ENCODE assay signal across 24 mouse cellular contexts in genomic region chr3:58153141-58153540, GRCm38 (mm10).
DNase-seq lines count a peak whose midpoint lies in the region; ATAC-seq lines count a peak whose summit lies in the region.
"Had no signal": no experiment of that assay in that cellular context is flagged by ENCODE, and none has a peak within 500 bp of the region (broad histone marks: within the 10 kb centered on the region; RNA-seq: fewer than 3 reads in every experiment).

No protein-coding gene starts in this region.

- H3K4me3 ChIP-seq in intestine, embryonic 16.5 days (ENCODE audit: low read length) = no peak overlapping the region
- H3K4me3 ChIP-seq: embryonic facial prominence, embryonic 10.5 days; heart, embryonic 10.5 days; hindbrain, embryonic 15.5 days; limb, embryonic 10.5 days; liver, embryonic 15.5 days; midbrain, embryonic 10.5 days; neural tube, embryonic 15.5 days had no signal

- H3K4me2 ChIP-seq in intestine, embryonic 16.5 days (ENCODE audit: low read depth, low read length) = no peak overlapping the region
- H3K4me2 ChIP-seq: hindbrain, embryonic 15.5 days; liver, embryonic 15.5 days; neural tube, embryonic 15.5 days had no signal

- WGBS in intestine, embryonic 16.5 days = 45% methylated on average over 3 of the region's 3 CpGs

- 0 out of 2 replicates have a peak, but pooled peaks cover 3% of the 10 kb centered on the region for H3K9me3 ChIP-seq in intestine, embryonic 16.5 days (ENCODE audit: control insufficient read depth, low read length)
- H3K9me3 ChIP-seq: embryonic facial prominence, embryonic 10.5 days; heart, embryonic 10.5 days; hindbrain, embryonic 15.5 days; limb, embryonic 10.5 days; liver, embryonic 15.5 days; midbrain, embryonic 10.5 days; neural tube, embryonic 15.5 days had no signal

- no peaks in the 10 kb centered on the region for H3K4me1 ChIP-seq in intestine, embryonic 16.5 days (ENCODE audit: control insufficient read depth, insufficient read depth, low read length)
- H3K4me1 ChIP-seq: heart, embryonic 10.5 days; hindbrain, embryonic 15.5 days; liver, embryonic 15.5 days; midbrain, embryonic 10.5 days; neural tube, embryonic 15.5 days had no signal

- intact Hi-C loops in left cerebral cortex, postnatal 25 days (cut with DNase I) = no loop called here

- peak; percentile 91 for ATAC-seq in frontal cortex, adult (ENCODE audit: low TSS enrichment)
- ATAC-seq in intestine, embryonic 16.5 days = peak; percentile 71
- ATAC-seq: CD4-positive, CD25-positive, alpha-beta regulatory T cell, adult 4 months; forebrain, embryonic 16.5 days had no signal

- H3K27ac ChIP-seq in intestine, embryonic 16.5 days (ENCODE audit: low read length) = no peak overlapping the region
- H3K27ac ChIP-seq: embryonic facial prominence, embryonic 10.5 days; heart, embryonic 10.5 days; hindbrain, embryonic 15.5 days; limb, embryonic 10.5 days; liver, embryonic 15.5 days; midbrain, embryonic 10.5 days; neural tube, embryonic 15.5 days; stomach, postnatal 0 days had no signal

- no peaks in the 10 kb centered on the region for H3K36me3 ChIP-seq in intestine, embryonic 16.5 days (ENCODE audit: control insufficient read depth, insufficient read depth, low read length)
- H3K36me3 ChIP-seq: embryonic facial prominence, embryonic 10.5 days; heart, embryonic 10.5 days; hindbrain, embryonic 15.5 days; limb, embryonic 10.5 days; liver, embryonic 15.5 days; midbrain, embryonic 10.5 days; neural tube, embryonic 15.5 days had no signal

- H3K9ac ChIP-seq in intestine, embryonic 16.5 days (ENCODE audit: low read depth, low read length) = no peak overlapping the region
- H3K9ac ChIP-seq: hindbrain, embryonic 15.5 days; liver, embryonic 15.5 days; neural tube, embryonic 15.5 days had no signal

- no peak for DNase-seq in frontal cortex, postnatal 10 days (ENCODE audit: low spot score in 2 of 2)
- DNase-seq in left cerebral cortex, postnatal 25 days (ENCODE audit: low spot score in 2 of 2) = peak; percentile 23 to 79
- DNase-seq in left cerebral cortex, adult 11 months (ENCODE audit: low spot score) = no peak
- DNase-seq in telencephalon, adult 2 months (ENCODE audit: low read depth, low spot score) = peak; percentile 79
- DNase-seq in cerebellum, postnatal 25 days = no peak
- DNase-seq in kidney, adult 11 months = no peak
- DNase-seq: adrenal gland, postnatal 25 days; cerebellum, adult 9-10 months; heart, postnatal 4 days; kidney, adult 18-20 months; liver; lung, postnatal 4 days had no signal

- H3K27me3 ChIP-seq in intestine, embryonic 16.5 days (replicated peaks; ENCODE audit: control insufficient read depth, insufficient read depth, low read length) = no peaks in the 10 kb centered on the region
- H3K27me3 ChIP-seq: hindbrain, embryonic 15.5 days; liver, embryonic 15.5 days; neural tube, embryonic 15.5 days had no signal

Comparison
In these comparisons a context has a peak if more than half of its experiments do, and no peak if none do; other contexts are left out.
1. DNase-seq: peak in left cerebral cortex, postnatal 25 days (2 of 2) and telencephalon, adult 2 months (single experiment); none in frontal cortex, postnatal 10 days (0 of 2), left cerebral cortex, adult 11 months (single experiment), cerebellum, postnatal 25 days (0 of 2) and kidney, adult 11 months (single experiment).